Mouse (Mus musculus) myocyte (in vitro differentiated cells): ENCODE measurements around the gene Pfn4.

Source experiments
- E2F4 ChIP-seq: IDR thresholded peaks from one replicate; pipeline ENCODE4 v1.6.1; 2011; ENCODE audit warnings: mild to moderate bottlenecking, control low read depth, moderate library complexity; ENCODE audit not compliant: insufficient read depth
- MAX ChIP-seq: IDR thresholded peaks from one replicate; pipeline ENCODE4 v1.6.1; 2011; ENCODE audit warnings: low read depth, mild to moderate bottlenecking, control low read depth
- MYOD1 ChIP-seq, 3 experiments: IDR thresholded peaks; one replicate each; pipeline ENCODE4 v1.6.1; 2011; ENCODE audit warnings: control low read depth in 2 of 3, low read depth in 2 of 3, mild to moderate bottlenecking in 2 of 3, moderate library complexity in 1 of 3; ENCODE audit not compliant: insufficient read length in 2 of 3, control insufficient read depth in 1 of 3
- MYOG ChIP-seq, 3 experiments: IDR thresholded peaks; one replicate each; pipeline ENCODE4 v1.6.1; 2011; ENCODE audit warnings: control low read depth in 2 of 3, low read depth in 2 of 3, mild to moderate bottlenecking in 2 of 3; ENCODE audit not compliant: insufficient read length in 2 of 3, control insufficient read depth in 1 of 3, insufficient read depth in 1 of 3
- POLR2A ChIP-seq: IDR thresholded peaks from one replicate; pipeline ENCODE4 v1.6.1; 2011; ENCODE audit warnings: low read depth, mild to moderate bottlenecking, control low read depth, moderate library complexity; ENCODE audit not compliant: insufficient read length
- POLR2AphosphoS2 ChIP-seq: IDR thresholded peaks from one replicate; pipeline ENCODE4 v1.6.1; 2011; ENCODE audit warnings: low read depth, control low read depth; ENCODE audit not compliant: insufficient read length
- TCF12 ChIP-seq: IDR thresholded peaks from one replicate; pipeline ENCODE4 v1.6.1; 2011; ENCODE audit warnings: mild to moderate bottlenecking, control low read depth; ENCODE audit not compliant: poor library complexity, insufficient read depth, severe bottlenecking
- USF1 ChIP-seq: IDR thresholded peaks from one replicate; pipeline ENCODE4 v1.6.1; 2011; ENCODE audit warnings: low read depth, mild to moderate bottlenecking, control low read depth, moderate library complexity

DNA sequence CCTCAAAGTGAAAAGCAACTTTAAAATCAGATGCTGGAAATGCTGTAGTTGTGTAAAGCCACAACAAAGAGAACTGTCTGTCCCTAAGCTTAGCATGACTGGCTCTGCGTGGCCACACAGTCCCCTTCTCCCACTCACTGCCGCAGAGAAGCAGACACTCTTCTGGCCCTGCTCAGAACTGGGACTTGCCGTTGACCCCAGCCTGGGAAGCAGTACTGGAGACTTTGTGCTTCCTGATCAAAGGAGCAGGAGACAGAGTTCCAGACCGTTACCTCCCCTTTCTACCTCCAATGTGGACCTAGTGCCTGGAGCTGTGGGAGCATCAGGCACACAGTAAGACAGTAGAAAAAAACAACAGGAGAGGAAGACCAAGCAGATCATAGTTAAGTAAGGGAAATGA, 36.5 kb upstream of the Pfn4 start:
- no peak for TF ChIP-seq POLR2A
- no peak for TF ChIP-seq POLR2AphosphoS2
- no peak for TF ChIP-seq USF1
- no peak for TF ChIP-seq MYOD1 (IDR thresholded peaks at IDR 0.05; ENCODE audit: control insufficient read depth in 1 of 3, insufficient read length in 2 of 3, low read depth in 2 of 3)
- TF ChIP-seq E2F4 = no peak
- TF ChIP-seq TCF12 = no peak
- TF ChIP-seq MAX = no peak
- no peak for TF ChIP-seq MYOG (IDR thresholded peaks at IDR 0.05; ENCODE audit: control insufficient read depth in 1 of 3, insufficient read depth in 1 of 3, insufficient read length in 2 of 3, low read depth in 2 of 3)
